Mouse (Mus musculus) C2C12 (cell line): ENCODE data around the gene Fdxr.

Source experiments
- CEBPB ChIP-seq: IDR thresholded peaks from one replicate; pipeline ENCODE4 v1.6.1; 2011; ENCODE audit warnings: low read depth, mild to moderate bottlenecking, control low read depth, moderate library complexity
- CTCF ChIP-seq: IDR thresholded peaks from one replicate; pipeline ENCODE4 v1.5.1; 2011; ENCODE audit not compliant: control insufficient read depth, insufficient read depth, insufficient read length
- MYOD1 ChIP-seq: IDR thresholded peaks from one replicate; pipeline ENCODE4 v1.6.1; 2011; ENCODE audit warnings: low read depth; ENCODE audit not compliant: control insufficient read depth, insufficient read length
- MYOG ChIP-seq: IDR thresholded peaks from one replicate; pipeline ENCODE4 v1.6.1; 2011; ENCODE audit not compliant: control insufficient read depth, insufficient read length; ENCODE audit errors: extremely low read depth

DNA sequence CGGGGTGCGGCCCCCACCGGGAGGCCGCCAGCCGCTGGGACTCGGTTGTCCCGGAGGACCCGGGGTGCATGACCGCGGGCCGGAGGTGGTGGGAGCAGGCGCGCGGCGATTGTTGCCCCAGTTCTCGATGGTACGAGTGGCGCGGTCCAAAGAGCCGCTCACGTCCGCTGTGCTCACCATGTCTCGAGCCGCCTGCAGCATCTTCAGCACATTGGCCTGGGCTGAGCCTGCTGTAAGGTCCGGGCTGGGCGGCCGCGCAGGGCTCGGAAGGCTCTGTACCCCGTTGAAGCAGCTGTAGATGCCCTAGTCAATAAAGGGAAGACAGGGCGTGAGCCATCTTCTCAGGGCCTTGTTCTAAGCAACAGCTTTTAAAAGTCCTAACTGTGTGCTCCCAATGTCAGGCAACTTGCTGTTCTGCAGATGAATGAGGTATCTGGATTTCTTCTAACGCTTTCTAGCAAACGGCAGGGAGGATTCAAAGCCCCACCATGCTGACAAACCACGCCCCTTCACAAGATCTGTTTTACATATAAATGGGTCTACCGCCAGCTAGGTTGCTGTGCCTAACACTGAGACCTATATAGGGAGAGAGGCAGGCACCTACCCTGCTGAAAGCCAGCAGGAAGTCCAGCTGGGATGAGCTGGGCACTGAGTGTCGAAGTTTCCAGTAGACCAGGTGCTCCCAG lies 26.3 kb downstream of the Fdxr start:
- TF ChIP-seq CEBPB (no peak), CTCF (no peak), MYOG (no peak), MYOD1 (no peak)
